Mouse (Mus musculus) limb, embryonic 13.5 days (tissue): ENCODE data around the gene Gm10408. TPM values are rescaled to one million over a fixed set of nuclear protein-coding genes. Genes with fewer than 3 reads are reported as not detected.
"Not testable (repeated sequence)": the region's sequence is repeated elsewhere in the genome, so short reads cannot be mapped to it uniquely, and the experiment has no call there.

Source experiments
- ATAC-seq: fragments of 200-750 bp; cut with Nextera tagmentation; 2 replicates; pipeline ENCODE4 v1.8.0; 2017; ENCODE audit warnings: low read depth, moderate number of reproducible peaks, moderate TSS enrichment; ENCODE audit not compliant: low FRiP score
- H3K27ac ChIP-seq: fragments of 300-500 bp; sonication (generic); 2 replicates; pipeline ENCODE4 v1.5.1; 2015; ENCODE audit warnings: inconsistent platforms, mild to moderate bottlenecking, moderate library complexity
- H3K27me3 ChIP-seq: fragments of 300-500 bp; sonication (generic); 2 replicates; pipeline ENCODE4 v1.6.1; 2015; ENCODE audit warnings: mild to moderate bottlenecking, inconsistent platforms
- H3K36me3 ChIP-seq: fragments of 300-500 bp; sonication (generic); 2 replicates; pipeline ENCODE4 v1.6.1; 2015; ENCODE audit warnings: inconsistent platforms, mild to moderate bottlenecking, moderate library complexity
- H3K4me1 ChIP-seq: fragments of 300-500 bp; sonication (generic); 2 replicates; pipeline ENCODE4 v1.6.1; 2015; ENCODE audit warnings: inconsistent platforms
- H3K4me2 ChIP-seq: fragments of 300-500 bp; sonication (generic); replicated peaks from 2 replicates; pipeline ENCODE4 v1.6.1; 2015; ENCODE audit warnings: inconsistent platforms, mild to moderate bottlenecking, moderate library complexity
- H3K4me3 ChIP-seq: fragments of 300-500 bp; sonication (generic); 2 replicates; pipeline ENCODE4 v1.5.1; 2015; ENCODE audit warnings: moderate library complexity, mild to moderate bottlenecking, inconsistent platforms
- H3K9ac ChIP-seq: fragments of 300-500 bp; sonication (generic); 2 replicates; pipeline ENCODE4 v1.6.1; 2015; ENCODE audit warnings: mild to moderate bottlenecking, inconsistent platforms
- H3K9me3 ChIP-seq: fragments of 300-500 bp; sonication (generic); 2 replicates; pipeline ENCODE4 v1.6.1; 2016; ENCODE audit warnings: inconsistent platforms
- WGBS: fragments of 180-500 bp; shearing (Covaris S2); methylation state at CpG from one replicate; pipeline ENCODE4 v1.1.7; 2015; 5-methylcytosine and 5-hydroxymethylcytosine counted together
- polyA plus RNA-seq: library from polyadenylated mRNA; unstranded; fragments of >200 nt; fragmentation: Nextera tagmentation; extraction: Ambion mirVana; gene quantifications from 2 replicates; pipeline ENCODE4 v1.2.1, GENCODE M21; 2015

Gm10408 gene
- polyA plus RNA-seq, result not detected in 2 replicates

GRCm38 (mm10) chr14:3449079-3449478 is at the start of gene Gm10408:
Gm10408 (plus strand) TSS chr14:3449379.
- not testable (repeated sequence) for ATAC-seq, H3K36me3 ChIP-seq, H3K27ac ChIP-seq, H3K4me3 ChIP-seq, H3K27me3 ChIP-seq, H3K4me1 ChIP-seq, H3K9ac ChIP-seq, H3K9me3 ChIP-seq, H3K4me2 ChIP-seq
- no CpG with 5 or more reads among the region's 3 CpGs for WGBS

DNA sequence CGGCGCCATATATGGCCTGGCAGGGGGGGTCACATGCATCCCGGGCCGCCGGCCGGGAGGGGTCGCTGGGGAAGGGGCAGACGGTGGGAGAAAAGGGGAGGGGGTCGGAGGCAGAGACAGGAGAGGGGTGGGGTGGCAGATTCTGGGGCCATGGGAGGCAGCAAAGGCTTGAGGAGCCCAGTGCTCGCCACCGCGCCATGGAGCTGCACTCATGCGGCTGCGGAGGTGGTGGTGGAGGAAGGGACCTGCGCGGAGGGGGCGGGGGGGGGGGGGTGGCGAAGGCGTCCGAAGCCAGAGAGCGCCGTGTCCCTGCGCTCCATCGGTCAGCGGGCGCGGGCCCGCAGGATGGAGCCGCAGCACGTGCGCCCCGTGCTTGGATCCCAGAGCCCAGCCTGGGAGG is 36.9 kb upstream of the Gm10408 start, which contains the start of gene Gm10409:
Gene Gm10409, plus strand, starts transcription at position 301 of the 400 bp plus-strand sequence.
- H3K9ac ChIP-seq, H3K4me2 ChIP-seq, H3K4me1 ChIP-seq, H3K36me3 ChIP-seq, H3K4me3 ChIP-seq, H3K27ac ChIP-seq, ATAC-seq, H3K27me3 ChIP-seq, H3K9me3 ChIP-seq: not testable (repeated sequence)
- no CpG with 5 or more reads among the region's 32 CpGs for WGBS

GRCm38 (mm10) chr14:3427803-3428202 is 21.4 kb upstream of the Gm10408 start, which contains the start of gene Gm3005:
Gm3005 (plus strand) TSS chr14:3428103.
- not testable (repeated sequence) for H3K36me3 ChIP-seq, H3K4me1 ChIP-seq, H3K4me3 ChIP-seq, H3K27ac ChIP-seq, H3K9me3 ChIP-seq, H3K27me3 ChIP-seq, H3K9ac ChIP-seq, ATAC-seq, H3K4me2 ChIP-seq
- WGBS, result no CpG with 5 or more reads among the region's 2 CpGs

Other genes with a start within 250 kb of the Gm10408 start
- 5.1 and 5.9 TPM in 2 replicates for gene D830030K20Rik, start 240.9 kb upstream of the Gm10408 start, polyA plus RNA-seq
- not detected in 2 replicates for gene Gm2956, start 116.8 kb upstream of the Gm10408 start, polyA plus RNA-seq
- gene Gm10413, start 54.3 kb upstream of the Gm10408 start, polyA plus RNA-seq, result not detected in 2 replicates
- gene Gm10409, start 36.8 kb upstream of the Gm10408 start, polyA plus RNA-seq, result 0.86 and 1.3 TPM in 2 replicates
- gene Gm3005, start 21.3 kb upstream of the Gm10408 start, polyA plus RNA-seq, result 1.1 and 1.2 TPM in 2 replicates
- not detected in 2 replicates for gene Gm3012, start 185.1 kb downstream of the Gm10408 start, polyA plus RNA-seq
- 0.86 and 1.3 TPM in 2 replicates for gene Gm3020, start 202.7 kb downstream of the Gm10408 start, polyA plus RNA-seq
- gene Gm3043, start 239.4 kb downstream of the Gm10408 start, polyA plus RNA-seq, result not detected in 2 replicates